ENCODE assay signal across 30 mouse cellular contexts in genomic region chr17:6211721-6212120, GRCm38 (mm10). TPM values are rescaled to one million over a fixed set of nuclear protein-coding genes. Genes with fewer than 3 reads are reported as not detected.
A peak's percentile ranks its signal among the peaks of the same experiment; 100 is the strongest.
DNase-seq lines count a peak whose midpoint lies in the region; ATAC-seq and TF ChIP-seq lines count a peak whose summit lies in the region.
"Had no signal": no experiment of that assay in that cellular context is flagged by ENCODE, and none has a peak within 500 bp of the region (broad histone marks: within the 10 kb centered on the region; RNA-seq: fewer than 3 reads in every experiment).

No protein-coding gene starts in this region.

- H3K4me1 ChIP-seq in heart, embryonic 10.5 days, result peaks cover 20% of the 10 kb centered on the region
- peaks cover 22% of the 10 kb centered on the region for H3K4me1 ChIP-seq in heart, embryonic 16.5 days (ENCODE audit: control insufficient read depth, insufficient read depth, low read length)
- H3K4me1 ChIP-seq in intestine, postnatal 0 days (replicated peaks; ENCODE audit: control insufficient read depth, insufficient read depth, low read length), result no peaks in the 10 kb centered on the region
- H3K4me1 ChIP-seq: forebrain, embryonic 13.5 days; intestine, embryonic 15.5 days; midbrain, embryonic 13.5 days; neural tube, embryonic 13.5 days had no signal

- DNase-seq in left cerebral cortex, adult 2 months (ENCODE audit: extremely low spot score in 1 of 2, low spot score in 2 of 2), result no peak
- DNase-seq in left cerebral cortex, adult 18-20 months (ENCODE audit: low spot score in 2 of 2), result no peak
- DNase-seq in heart, embryonic 10.5 days (ENCODE audit: low spot score), result no peak
- DNase-seq in thymus, postnatal 14 days, result no peak
- DNase-seq in thymus, postnatal 10 days (ENCODE audit: low spot score in 2 of 2), result no peak
- DNase-seq: adrenal gland, adult 2 months; cerebellum, adult 11 months; cerebellum, adult 9-10 months; cerebellum, postnatal 36 days; gastrocnemius, postnatal 14 days; kidney, adult 9 months; kidney, postnatal 14 days; layer of hippocampus, postnatal 36 days; liver; lung, adult 2 months; lung, postnatal 10 days; right cerebral cortex, postnatal 4 days; thymus, adult 18-20 months; thymus, postnatal 4 days had no signal

- H3K27me3 ChIP-seq in heart, embryonic 10.5 days (ENCODE audit: insufficient read depth, poor library complexity, severe bottlenecking), result no peaks in the 10 kb centered on the region
- H3K27me3 ChIP-seq in heart, embryonic 16.5 days (ENCODE audit: control insufficient read depth, insufficient read depth, low read length), result no peaks in the 10 kb centered on the region
- no peaks in the 10 kb centered on the region for H3K27me3 ChIP-seq in intestine, postnatal 0 days (replicated peaks; ENCODE audit: control insufficient read depth, insufficient read depth, low read length)
- H3K27me3 ChIP-seq: forebrain, embryonic 13.5 days; intestine, embryonic 15.5 days; midbrain, embryonic 13.5 days; neural tube, embryonic 13.5 days had no signal

- H3K27ac ChIP-seq in left cerebral cortex, adult 2 months, result peak overlapping the region; percentile 48; the same call in 1 of the 2 replicates
- 0 out of 2 replicates have a peak overlapping the region, but pooled peaks have one; percentile 4 for H3K27ac ChIP-seq in heart, embryonic 10.5 days
- peak overlapping the region; percentile 54 for H3K27ac ChIP-seq in heart, embryonic 16.5 days (ENCODE audit: low read length)
- no peak overlapping the region for H3K27ac ChIP-seq in intestine, postnatal 0 days (ENCODE audit: low read depth, low read length)
- H3K27ac ChIP-seq: forebrain, embryonic 13.5 days; hindbrain, postnatal 0 days; intestine, embryonic 15.5 days; liver, embryonic 14.5 days; macrophage; midbrain, embryonic 13.5 days; neural tube, embryonic 13.5 days; stomach, postnatal 0 days had no signal

- intact Hi-C loops in left cerebral cortex, adult 2 months (cut with DNase I), result no loop called here

- no peak overlapping the region for H3K4me3 ChIP-seq in left cerebral cortex, adult 2 months
- H3K4me3 ChIP-seq in heart, embryonic 10.5 days, result no peak overlapping the region
- no peak overlapping the region for H3K4me3 ChIP-seq in heart, embryonic 16.5 days (ENCODE audit: low read length)
- no peak overlapping the region for H3K4me3 ChIP-seq in intestine, postnatal 0 days (ENCODE audit: low read depth, low read length)
- H3K4me3 ChIP-seq: forebrain, embryonic 13.5 days; intestine, embryonic 15.5 days; midbrain, embryonic 13.5 days; neural tube, embryonic 13.5 days had no signal

- no peak overlapping the region for H3K4me2 ChIP-seq in heart, embryonic 16.5 days (ENCODE audit: low read depth, low read length)
- H3K4me2 ChIP-seq in intestine, postnatal 0 days (replicated peaks; ENCODE audit: low read depth), result no peak overlapping the region
- H3K4me2 ChIP-seq: forebrain, embryonic 13.5 days; intestine, embryonic 15.5 days; midbrain, embryonic 13.5 days; neural tube, embryonic 13.5 days had no signal

- no peaks in the 10 kb centered on the region for H3K9me3 ChIP-seq in heart, embryonic 10.5 days
- H3K9me3 ChIP-seq in heart, embryonic 16.5 days (replicated peaks; ENCODE audit: control insufficient read depth, low read length), result no peaks in the 10 kb centered on the region
- H3K9me3 ChIP-seq in intestine, postnatal 0 days (ENCODE audit: control insufficient read depth), result no peaks in the 10 kb centered on the region
- H3K9me3 ChIP-seq: forebrain, embryonic 13.5 days; intestine, embryonic 15.5 days; midbrain, embryonic 13.5 days; neural tube, embryonic 13.5 days had no signal

- no peak overlapping the region for H3K9ac ChIP-seq in heart, embryonic 16.5 days (ENCODE audit: low read length)
- H3K9ac ChIP-seq in intestine, postnatal 0 days (ENCODE audit: low read depth, low read length), result no peak overlapping the region
- H3K9ac ChIP-seq: forebrain, embryonic 13.5 days; intestine, embryonic 15.5 days; liver, embryonic 14.5 days; midbrain, embryonic 13.5 days; neural tube, embryonic 13.5 days had no signal

- 74% methylated on average over 1 of the region's 1 CpGs for WGBS in heart, embryonic 10.5 days
- 64% methylated on average over 1 of the region's 1 CpGs for WGBS in heart, embryonic 16.5 days
- WGBS in intestine, postnatal 0 days, result 88% methylated on average over 1 of the region's 1 CpGs

- H3K36me3 ChIP-seq in heart, embryonic 10.5 days, result peaks cover 56% of the 10 kb centered on the region
- peaks cover 15% of the 10 kb centered on the region for H3K36me3 ChIP-seq in heart, embryonic 16.5 days (ENCODE audit: control insufficient read depth, insufficient read depth)
- peaks cover 49% of the 10 kb centered on the region for H3K36me3 ChIP-seq in intestine, postnatal 0 days (ENCODE audit: control insufficient read depth, insufficient read depth)

- ATAC-seq in heart, embryonic 16.5 days (replicated peaks; ENCODE audit: extremely low read depth, insufficient read depth, low FRiP score), result peak; percentile 64
- ATAC-seq in intestine, postnatal 0 days, result no peak
- ATAC-seq: CD4-positive, CD25-positive, alpha-beta regulatory T cell, adult 4 months; forebrain, embryonic 13.5 days; hindbrain, postnatal 0 days; intestine, embryonic 15.5 days; midbrain, embryonic 13.5 days had no signal

- no peak for TF ChIP-seq CTCF in left cerebral cortex, adult 2 months (IDR thresholded peaks at IDR 0.05)
- TF ChIP-seq CTCF in intestine, postnatal 0 days (IDR thresholded peaks at IDR 0.05; ENCODE audit: low read depth), result no peak

RNA-seq across cellular contexts. Expression of gene Tmem181a, which starts 44.9 kb away (rescaled TPM):
- 10 to 100 TPM; 62.8 to 63.6 TPM for total RNA-seq in left cerebral cortex, adult 2 months (2021)
- 10 to 100 TPM; 58.9 to 59.5 TPM for total RNA-seq in left cerebral cortex, adult 18-20 months (2021)
- 18.1 and 23.0 TPM in 2 replicates for polyA plus RNA-seq in heart, embryonic 10.5 days (2016; fragmentation: Nextera tagmentation; extraction: Ambion mirVana)
- 14.9 TPM in 2 replicates for polyA plus RNA-seq in heart, embryonic 16.5 days (2015; fragmentation: Nextera tagmentation; extraction: Ambion mirVana)
- polyA plus RNA-seq in intestine, postnatal 0 days (2015; fragmentation: Nextera tagmentation; extraction: Ambion mirVana), result 26.4 and 26.8 TPM in 2 replicates
